Mouse (Mus musculus) G1E (cell line): ENCODE measurements around the gene Col20a1.

Experiments used
- CTCF ChIP-seq: IDR thresholded peaks from 2 replicates; pipeline ENCODE4 v1.5.1; 2012; ENCODE audit warnings: low read depth, low read length, inconsistent platforms, mixed read lengths
- POLR2AphosphoS5 ChIP-seq: IDR thresholded peaks from 2 replicates; pipeline ENCODE4 v1.6.1; 2012; ENCODE audit warnings: low read depth, low read length, inconsistent platforms; ENCODE audit not compliant: insufficient replicate concordance

GRCm38 (mm10) chr2:181039356-181039680, 53.0 kb downstream of the Col20a1 start:
- no peak for TF ChIP-seq CTCF
- no peak for TF ChIP-seq POLR2AphosphoS5
